Mouse (Mus musculus): ENCODE measurements around the gene Olfr392.

- TF ChIP-seq CTCF (IDR thresholded peaks at IDR 0.05; ENCODE audit: low read depth) (no peak), EP300 (IDR thresholded peaks at IDR 0.05; ENCODE audit: low read depth) (no peak)
Measured at GRCm38 (mm10) chr11:73816949-73817348, at the start of gene Olfr392.
